Mouse (Mus musculus) hindbrain, embryonic 10.5 days (tissue): ENCODE results near the gene Wdr18. TPM values are rescaled to one million over a fixed set of nuclear protein-coding genes. Genes with fewer than 3 reads are reported as not detected.

Experiments used
- DNase-seq: peaks from one replicate; pipeline ENCODE4 v3.0.0-alpha.2; 2017; ENCODE audit warnings: low spot score
- H3K27ac ChIP-seq: fragments of 300-500 bp; sonication (generic); 2 replicates; pipeline ENCODE4 v1.5.1; 2016; ENCODE audit warnings: mild to moderate bottlenecking, moderate library complexity
- H3K27me3 ChIP-seq: fragments of 300-500 bp; sonication (generic); 2 replicates; pipeline ENCODE4 v1.6.1; 2016; ENCODE audit warnings: mild to moderate bottlenecking; ENCODE audit not compliant: poor library complexity, insufficient read depth, severe bottlenecking
- H3K36me3 ChIP-seq: fragments of 300-500 bp; sonication (generic); 2 replicates; pipeline ENCODE4 v1.6.1; 2016; ENCODE audit warnings: mild to moderate bottlenecking, moderate library complexity
- H3K4me1 ChIP-seq: fragments of 300-500 bp; sonication (generic); replicated peaks from 2 replicates; pipeline ENCODE4 v1.6.1; 2016; ENCODE audit warnings: mild to moderate bottlenecking
- H3K4me3 ChIP-seq: fragments of 300-500 bp; sonication (generic); 2 replicates; pipeline ENCODE4 v1.5.1; 2016; ENCODE audit warnings: mild to moderate bottlenecking, moderate library complexity
- H3K9me3 ChIP-seq: fragments of 300-500 bp; sonication (generic); 2 replicates; pipeline ENCODE4 v1.6.1; 2016; ENCODE audit warnings: mild to moderate bottlenecking, moderate library complexity
- WGBS: fragments of 180-500 bp; shearing (Covaris S2); methylation state at CpG from one replicate; pipeline ENCODE4 v1.1.7; 2016; 5-methylcytosine and 5-hydroxymethylcytosine counted together
- polyA plus RNA-seq: library from polyadenylated mRNA; unstranded; fragments of >200 nt; fragmentation: Nextera tagmentation; extraction: Ambion mirVana; gene quantifications from 2 replicates; pipeline ENCODE4 v1.2.1, GENCODE M21; 2016

The Wdr18 gene
- 128 and 140 TPM in 2 replicates for polyA plus RNA-seq

DNA sequence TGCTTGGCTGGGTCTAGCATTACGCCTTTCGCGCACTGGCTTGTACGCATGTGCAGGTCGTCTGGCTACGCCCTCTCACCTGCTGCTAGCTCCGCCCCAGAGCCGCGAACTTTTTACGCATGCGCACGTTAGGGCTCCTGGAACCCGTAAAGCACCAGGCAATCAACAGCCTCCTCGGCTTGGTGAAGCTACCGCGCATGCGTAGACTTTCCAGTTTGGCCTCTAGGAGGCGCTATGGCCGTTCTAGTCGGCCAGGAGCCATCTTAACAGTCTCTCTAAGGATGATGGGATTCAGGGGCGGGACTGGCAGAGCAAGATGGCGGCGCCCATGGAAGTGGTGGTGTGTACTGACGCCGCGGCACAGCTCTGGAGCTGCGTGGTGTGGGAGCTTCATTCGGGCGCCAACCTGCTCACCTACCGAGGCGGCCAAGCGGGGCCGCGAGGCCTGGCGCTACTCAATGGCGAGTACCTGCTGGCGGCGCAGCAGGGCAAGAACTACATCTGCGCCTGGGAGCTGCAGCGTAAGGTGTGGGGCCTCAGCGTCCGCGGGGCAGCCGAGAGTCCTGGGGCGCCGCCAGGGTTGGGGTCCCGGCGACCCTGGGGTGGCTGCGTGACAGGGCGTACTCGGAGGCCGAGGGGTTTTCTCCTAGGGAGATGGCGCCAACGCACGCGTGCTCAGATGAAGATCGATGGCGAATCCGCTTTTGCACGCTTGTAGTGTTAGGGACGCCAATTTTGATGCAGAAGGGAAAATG is at the start of gene Wdr18:
Gene Wdr18 (plus strand): TSS at position 306 of the 755 bp plus-strand sequence.
- H3K4me3 ChIP-seq, result peak within 1 kb of the TSS; percentile 98
- H3K9me3 ChIP-seq, result no peaks in the 10 kb centered on the region
- H3K36me3 ChIP-seq, result peaks cover 40% of the 10 kb centered on the region
- peak within 1 kb of the TSS; percentile 91 for H3K27ac ChIP-seq
- DNase-seq, result peak; percentile 100
- WGBS, result under 1% methylated on average over 61 of the region's 61 CpGs
- peaks cover 22% of the 10 kb centered on the region for H3K27me3 ChIP-seq
- H3K4me1 ChIP-seq, result peaks cover 39% of the 10 kb centered on the region

DNA sequence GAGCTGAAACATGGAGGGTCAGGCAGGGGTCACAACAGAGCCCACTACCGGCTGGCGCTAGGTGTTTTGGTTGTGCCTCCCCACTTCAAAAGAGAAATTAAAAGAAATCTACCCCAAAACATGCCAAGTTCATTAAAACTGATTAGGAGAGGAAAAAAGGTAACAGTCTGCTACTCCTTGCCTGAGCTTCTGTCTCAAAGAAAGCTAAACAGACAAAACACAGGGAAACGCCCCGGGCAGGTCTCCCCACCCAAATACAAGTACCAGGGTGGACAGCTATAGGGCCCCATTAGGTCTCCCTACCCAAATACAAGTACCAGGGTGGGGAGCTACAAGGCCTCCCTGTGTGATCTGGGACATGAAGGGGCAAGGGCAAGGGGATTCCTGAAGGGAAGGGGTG is 49.4 kb upstream of the Wdr18 start, which contains the start of gene Gm26602:
Gene Gm26602 (plus strand): TSS at position 301 of the 400 bp plus-strand sequence.
- H3K36me3 ChIP-seq, result peaks cover 51% of the 10 kb centered on the region
- H3K27ac ChIP-seq, result peak within 1 kb of the TSS; percentile 73; the same call in 1 of the 2 replicates
- WGBS, result 94% methylated on average over 4 of the region's 4 CpGs
- no peak for DNase-seq
- no peaks in the 10 kb centered on the region for H3K9me3 ChIP-seq
- H3K4me3 ChIP-seq, result peak within 1 kb of the TSS; percentile 75; the same call in 1 of the 2 replicates
- peaks cover 41% of the 10 kb centered on the region for H3K4me1 ChIP-seq
- peaks cover 9% of the 10 kb centered on the region; the same call in 1 of the 2 replicates for H3K27me3 ChIP-seq

DNA sequence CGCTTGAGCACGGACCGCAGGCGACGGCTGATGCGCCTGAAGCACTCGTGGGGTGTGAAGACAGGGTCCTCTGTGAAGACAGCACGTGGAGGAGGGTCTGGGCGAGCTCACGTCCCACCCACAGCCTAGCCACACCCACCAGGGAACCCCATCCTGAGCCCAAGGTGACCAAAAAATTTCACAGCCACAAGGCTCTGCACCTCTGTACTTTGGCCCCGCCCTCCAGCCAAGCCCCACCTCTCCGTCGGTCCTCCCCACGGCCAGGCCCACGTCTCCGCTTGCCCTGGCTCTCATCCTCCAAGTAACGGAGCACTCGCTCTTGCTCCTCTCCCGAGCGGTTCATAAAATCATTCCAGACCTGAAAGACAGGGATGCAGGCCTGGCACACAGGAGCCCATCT is 47.5 kb upstream of the Wdr18 start:
- peaks cover 52% of the 10 kb centered on the region for H3K4me1 ChIP-seq
- no peak overlapping the region for H3K4me3 ChIP-seq
- H3K27me3 ChIP-seq, result peaks cover 5% of the 10 kb centered on the region
- no peak overlapping the region for H3K27ac ChIP-seq
- DNase-seq, result no peak
- peaks cover 34% of the 10 kb centered on the region for H3K36me3 ChIP-seq
- H3K9me3 ChIP-seq, result no peaks in the 10 kb centered on the region
- WGBS, result 64% methylated on average over 20 of the region's 20 CpGs

DNA sequence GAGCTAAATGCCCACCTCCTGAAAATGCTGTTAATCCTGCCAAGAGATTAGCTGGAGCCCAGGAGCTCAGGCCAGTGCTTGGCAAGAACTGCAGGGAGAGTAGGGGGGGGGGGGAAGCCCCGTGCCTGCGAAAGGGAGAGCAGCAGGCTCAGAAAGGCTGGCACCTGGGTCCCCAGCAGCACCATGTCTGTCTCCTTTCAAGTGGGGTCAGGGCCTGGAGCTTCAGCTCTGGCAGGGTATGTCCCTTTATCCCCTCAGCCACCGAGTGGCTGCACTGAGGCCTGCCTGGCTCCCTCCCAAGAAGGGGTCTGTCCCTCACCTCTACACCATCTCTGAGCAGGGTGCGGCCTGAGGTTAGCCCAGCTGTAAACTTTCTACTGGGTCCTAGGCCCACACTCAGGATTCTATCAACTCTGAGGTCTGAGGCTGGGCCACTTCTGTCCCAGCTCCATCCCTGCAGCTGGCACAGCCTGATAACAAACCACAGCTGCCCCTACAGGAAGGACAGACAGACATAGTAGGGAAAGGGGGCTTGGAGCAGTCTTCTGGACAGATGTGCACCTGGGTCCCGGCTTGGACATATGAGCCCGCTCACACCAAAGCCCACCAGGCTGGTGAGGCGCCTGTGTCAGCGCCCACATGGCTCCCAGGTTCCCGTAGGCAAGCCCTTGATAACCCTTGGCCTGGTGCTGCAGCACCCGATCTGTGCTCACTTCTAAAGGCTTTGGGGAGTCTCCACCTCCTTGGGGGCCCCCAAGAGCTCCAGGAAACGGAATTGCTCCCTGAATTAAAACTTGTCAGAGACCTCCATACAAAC is 45.6 kb upstream of the Wdr18 start:
- peaks cover 24% of the 10 kb centered on the region for H3K27me3 ChIP-seq
- H3K36me3 ChIP-seq, result peaks cover 34% of the 10 kb centered on the region
- peak overlapping the region; percentile 45; the same call in 1 of the 2 replicates for H3K27ac ChIP-seq
- no peak for DNase-seq
- WGBS, result 70% methylated on average over 11 of the region's 11 CpGs
- H3K9me3 ChIP-seq, result no peaks in the 10 kb centered on the region
- H3K4me3 ChIP-seq, result peak overlapping the region; percentile 73; the same call in 1 of the 2 replicates
- H3K4me1 ChIP-seq, result peaks cover 60% of the 10 kb centered on the region

DNA sequence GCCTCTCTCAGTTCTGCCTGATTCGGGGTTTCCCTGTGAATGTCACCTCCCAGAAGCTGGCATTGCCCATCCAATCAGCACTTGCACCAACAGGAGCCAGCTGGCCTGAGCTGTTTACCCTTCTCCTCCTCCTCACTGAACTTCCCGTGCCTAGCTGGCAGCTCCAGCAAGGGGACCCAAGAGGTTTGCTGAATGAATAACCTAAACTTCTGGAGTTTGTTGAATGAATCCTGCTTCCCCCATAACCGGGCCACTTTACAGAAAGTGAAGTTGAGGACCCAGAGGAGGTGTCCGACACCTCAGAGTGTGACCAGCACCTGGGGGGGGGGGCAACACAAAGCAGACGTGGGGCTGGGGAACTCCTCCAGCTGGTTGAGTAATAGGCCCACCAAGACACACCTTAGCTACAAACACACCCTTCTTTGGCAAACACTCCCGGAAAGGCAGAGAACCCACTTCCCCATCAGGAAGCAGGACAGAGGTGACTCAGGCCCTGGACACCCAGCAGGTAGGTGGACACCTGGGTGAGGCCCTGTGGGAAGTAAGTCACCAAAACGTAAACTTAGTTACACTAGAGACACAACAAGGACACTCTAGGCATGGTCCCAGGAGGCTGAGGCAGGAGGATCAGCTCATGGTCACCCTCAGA is 44.9 kb upstream of the Wdr18 start:
- Histone ChIP-seq H3K4me1 (peaks cover 62% of the 10 kb centered on the region), H3K9me3 (no peaks in the 10 kb centered on the region), H3K4me3 (peak overlapping the region; percentile 73; the same call in 1 of the 2 replicates), H3K36me3 (peaks cover 34% of the 10 kb centered on the region), H3K27ac (no peak overlapping the region), H3K27me3 (peaks cover 32% of the 10 kb centered on the region)
- 74% methylated on average over 7 of the region's 7 CpGs for WGBS
- no peak for DNase-seq

DNA sequence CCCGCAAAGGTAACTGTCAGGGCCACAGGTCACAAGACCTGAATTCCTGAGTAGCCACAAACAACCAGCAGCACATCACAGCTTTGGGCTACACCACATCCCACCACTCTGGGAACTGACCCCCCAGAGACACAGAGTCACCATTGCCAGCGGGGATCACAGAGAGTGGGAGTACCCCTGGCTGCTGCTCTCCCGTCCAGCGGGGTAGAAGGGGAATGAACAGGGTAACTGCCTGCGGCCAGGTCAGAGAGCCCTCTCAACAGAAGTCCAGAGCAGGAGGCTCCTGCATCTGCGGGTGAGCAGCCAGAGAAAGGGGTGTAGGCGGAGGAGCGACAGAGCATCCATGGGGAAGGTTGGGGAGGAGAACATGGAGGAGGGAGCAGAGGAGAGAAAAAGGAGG is 43.9 kb upstream of the Wdr18 start:
- Histone ChIP-seq H3K27me3 (peaks cover 42% of the 10 kb centered on the region), H3K4me1 (peaks cover 71% of the 10 kb centered on the region), H3K36me3 (peaks cover 26% of the 10 kb centered on the region), H3K27ac (peak overlapping the region; percentile 92), H3K4me3 (peak overlapping the region; percentile 73), H3K9me3 (no peaks in the 10 kb centered on the region)
- DNase-seq, result no peak
- WGBS, result 7% methylated on average over 8 of the region's 8 CpGs

DNA sequence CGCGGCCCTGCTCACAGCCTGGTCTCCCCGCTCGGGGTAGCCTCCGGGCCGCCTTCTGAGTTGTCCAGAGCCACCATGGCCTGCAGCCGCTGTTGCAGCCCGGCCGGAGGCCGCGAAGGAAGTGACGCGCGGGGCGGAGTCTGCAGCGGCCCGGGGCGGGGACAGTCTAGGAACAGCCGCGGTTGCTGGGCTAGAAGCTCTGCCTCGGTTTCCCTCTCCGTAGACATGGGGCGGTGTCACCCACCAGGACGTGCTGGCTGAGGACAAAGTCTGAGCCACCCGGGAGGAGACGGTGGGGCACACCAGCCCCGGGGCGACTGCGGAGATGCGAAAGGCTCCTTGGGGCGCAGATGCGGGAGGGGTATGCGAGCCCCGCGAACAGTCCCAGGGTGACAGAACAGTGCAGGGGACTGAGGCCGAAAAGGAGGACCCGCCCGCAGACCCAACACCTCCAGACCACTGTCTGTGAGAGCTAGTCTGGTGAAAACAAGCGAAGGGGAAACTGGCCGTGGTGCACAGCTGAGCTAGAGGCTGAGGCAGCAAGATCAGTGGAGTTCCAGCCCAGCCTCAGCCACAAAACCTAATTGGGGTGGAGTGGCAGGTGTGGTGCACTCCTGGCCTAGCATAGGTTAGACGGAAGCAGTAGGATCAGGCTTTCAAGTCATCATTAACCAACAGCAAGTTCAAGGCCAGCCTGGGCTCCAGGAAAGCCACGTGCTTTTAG is 43.0 kb upstream of the Wdr18 start, which contains the start of gene Kiss1r:
Gene Kiss1r (plus strand): TSS at position 164 of the 724 bp plus-strand sequence.
- H3K4me1 ChIP-seq, result peaks cover 77% of the 10 kb centered on the region
- H3K36me3 ChIP-seq, result peaks cover 17% of the 10 kb centered on the region
- peak; percentile 86 for DNase-seq
- WGBS, result 3% methylated on average over 42 of the region's 42 CpGs
- peaks cover 51% of the 10 kb centered on the region for H3K27me3 ChIP-seq
- peak within 1 kb of the TSS; percentile 92 for H3K27ac ChIP-seq
- no peaks in the 10 kb centered on the region for H3K9me3 ChIP-seq
- H3K4me3 ChIP-seq, result peak within 1 kb of the TSS; percentile 73

DNA sequence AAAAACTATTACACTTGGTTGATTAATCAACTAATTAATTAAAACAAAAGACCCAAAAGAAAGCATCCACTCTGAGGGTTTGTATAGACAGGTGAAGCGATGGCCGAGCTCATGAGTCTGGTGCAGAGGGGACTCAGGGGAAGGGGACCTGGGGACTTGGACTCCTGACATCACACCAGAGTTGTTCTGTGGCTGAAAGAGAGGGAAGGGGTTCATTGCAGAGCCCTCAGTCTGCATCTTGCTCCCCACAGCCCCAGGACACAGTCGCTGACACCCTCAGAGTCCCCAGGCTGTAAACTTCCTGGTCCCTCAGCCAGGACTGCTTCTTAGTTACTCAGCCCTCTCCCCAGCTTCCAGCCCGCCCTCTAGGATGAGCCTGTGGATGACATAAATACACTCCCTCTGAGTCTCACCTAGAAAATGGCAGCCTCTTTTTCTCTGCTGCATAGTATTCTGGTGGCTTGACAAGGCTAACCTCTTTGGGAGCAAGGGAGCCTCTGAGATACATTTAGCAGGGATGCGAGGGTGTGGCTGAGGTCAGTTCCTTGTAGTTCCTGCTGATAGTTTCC is 42.3 kb upstream of the Wdr18 start:
- peaks cover 77% of the 10 kb centered on the region for H3K4me1 ChIP-seq
- no peak for DNase-seq
- H3K27ac ChIP-seq, result no peak overlapping the region
- H3K36me3 ChIP-seq, result peaks cover 10% of the 10 kb centered on the region
- peaks cover 57% of the 10 kb centered on the region for H3K27me3 ChIP-seq
- WGBS, result 70% methylated on average over 5 of the region's 5 CpGs
- peak overlapping the region; percentile 73 for H3K4me3 ChIP-seq
- no peaks in the 10 kb centered on the region for H3K9me3 ChIP-seq

DNA sequence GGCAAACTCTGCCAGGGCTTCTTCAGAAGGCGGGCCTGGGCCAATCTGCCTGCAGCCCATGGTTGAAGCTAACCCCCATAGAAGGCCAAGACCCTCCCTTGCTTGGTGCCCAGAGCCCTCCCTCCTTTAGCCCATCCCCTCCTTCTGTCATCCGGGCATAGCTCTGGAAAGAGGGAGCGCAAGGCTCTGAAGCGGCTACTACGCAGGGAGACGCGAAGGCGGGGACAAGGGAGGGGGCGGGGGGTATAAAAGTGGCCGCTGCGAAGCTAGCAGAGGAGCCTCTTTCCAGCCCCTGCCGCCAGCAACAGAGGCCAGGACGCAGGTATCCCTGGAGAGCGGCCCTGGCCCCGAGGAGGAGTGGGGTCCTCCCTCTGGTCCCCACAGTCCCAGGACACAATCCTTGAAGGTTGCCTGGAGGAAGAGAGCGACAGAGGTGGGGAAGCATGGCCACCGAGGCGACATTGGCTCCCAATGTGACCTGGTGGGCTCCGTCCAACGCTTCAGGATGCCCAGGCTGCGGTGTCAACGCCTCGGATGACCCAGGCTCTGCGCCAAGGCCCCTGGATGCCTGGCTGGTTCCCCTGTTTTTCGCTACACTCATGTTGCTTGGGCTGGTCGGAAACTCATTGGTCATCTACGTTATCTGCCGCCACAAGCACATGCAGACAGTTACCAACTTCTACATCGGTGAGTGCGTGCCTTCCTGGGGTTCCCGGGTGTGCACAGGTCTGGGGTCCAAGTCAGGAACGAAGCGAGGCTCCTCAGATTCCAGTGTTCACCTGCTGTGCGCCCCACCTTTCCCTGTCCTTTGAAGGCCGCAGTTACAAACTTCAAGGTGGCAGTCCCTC is 41.5 kb upstream of the Wdr18 start:
- peaks cover 2% of the 10 kb centered on the region; the same call in 1 of the 2 replicates for H3K36me3 ChIP-seq
- peak overlapping the region; percentile 73 for H3K4me3 ChIP-seq
- peaks cover 66% of the 10 kb centered on the region for H3K27me3 ChIP-seq
- DNase-seq, result peak; percentile 33
- peak overlapping the region; percentile 23; the same call in 1 of the 2 replicates for H3K27ac ChIP-seq
- WGBS, result 4% methylated on average over 35 of the region's 35 CpGs
- no peaks in the 10 kb centered on the region for H3K9me3 ChIP-seq
- peaks cover 77% of the 10 kb centered on the region for H3K4me1 ChIP-seq

DNA sequence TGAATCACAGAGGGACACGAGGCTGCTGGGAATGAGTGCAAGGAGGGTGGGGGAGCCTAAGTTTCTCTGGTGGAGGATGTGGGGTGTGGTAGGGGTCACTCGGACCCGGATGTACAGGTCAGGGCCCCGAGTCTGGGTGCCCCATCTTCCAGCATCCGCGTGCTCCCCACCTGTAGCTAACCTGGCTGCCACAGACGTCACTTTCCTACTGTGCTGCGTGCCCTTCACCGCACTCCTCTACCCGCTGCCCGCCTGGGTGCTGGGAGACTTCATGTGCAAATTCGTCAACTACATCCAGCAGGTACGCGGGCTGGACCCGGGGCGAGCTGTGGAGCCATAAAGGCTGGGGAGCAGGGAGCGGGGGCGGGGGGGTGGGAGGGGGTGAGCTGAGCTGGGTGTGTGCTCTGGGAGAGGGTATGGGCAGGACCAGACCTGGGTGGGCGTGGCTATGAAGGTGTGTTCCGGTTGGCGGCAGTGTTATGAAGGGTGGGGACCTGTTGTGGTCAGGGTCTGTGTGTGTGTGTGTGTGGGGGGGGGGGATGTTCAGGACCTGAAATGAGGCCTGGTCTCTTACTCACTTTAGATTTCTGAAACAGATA is 40.6 kb upstream of the Wdr18 start:
- no peak for DNase-seq

More for the DNA sequence above, 40.6 kb upstream of the Wdr18 start:
- peaks cover 71% of the 10 kb centered on the region for H3K4me1 ChIP-seq
- H3K36me3 ChIP-seq, result no peaks in the 10 kb centered on the region
- no peak overlapping the region for H3K27ac ChIP-seq
- H3K9me3 ChIP-seq, result no peaks in the 10 kb centered on the region
- WGBS, result 4% methylated on average over 20 of the region's 21 CpGs
- peaks cover 74% of the 10 kb centered on the region for H3K27me3 ChIP-seq
- H3K4me3 ChIP-seq, result peak overlapping the region; percentile 44
